Mouse (Mus musculus): ENCODE data around the gene Prkd2. TPM values are rescaled to one million over a fixed set of nuclear protein-coding genes. Genes with fewer than 3 reads are reported as not detected.
A peak's percentile ranks its signal among the peaks of the same experiment; 100 is the strongest.

The Prkd2 gene
- polyA plus RNA-seq, 1 experiment from 2014 or later = 6.0 TPM

GRCm38 (mm10) chr7:16869497-16869896 lies 26.8 kb downstream of the Prkd2 start:
- WGBS = 9% methylated on average over 16 of the region's 16 CpGs
- Histone ChIP-seq H3K9ac (ENCODE audit: low read depth, low read length) (peak overlapping the region; percentile 59; the same call in 1 of the 2 replicates), H3K9me3 (replicated peaks; ENCODE audit: control insufficient read depth, low read length, poor library complexity, severe bottlenecking) (no peaks in the 10 kb centered on the region), H3K4me2 (ENCODE audit: low read length) (peak overlapping the region; percentile 62), H3K27me3 (ENCODE audit: control insufficient read depth, insufficient read depth, low read depth, low read length) (no peaks in the 10 kb centered on the region), H3K36me3 (ENCODE audit: control insufficient read depth, insufficient read depth, low read length) (no peaks in the 10 kb centered on the region), H3K4me1 (ENCODE audit: control insufficient read depth, insufficient read depth, low read length) (0 out of 2 replicates have a peak, but pooled peaks cover 3% of the 10 kb centered on the region), H3K4me3 (ENCODE audit: low read depth, low read length) (peak overlapping the region; percentile 39), H3K27ac (ENCODE audit: low read length) (peak overlapping the region; percentile 85)
- peak; percentile 99 for ATAC-seq

DNA sequence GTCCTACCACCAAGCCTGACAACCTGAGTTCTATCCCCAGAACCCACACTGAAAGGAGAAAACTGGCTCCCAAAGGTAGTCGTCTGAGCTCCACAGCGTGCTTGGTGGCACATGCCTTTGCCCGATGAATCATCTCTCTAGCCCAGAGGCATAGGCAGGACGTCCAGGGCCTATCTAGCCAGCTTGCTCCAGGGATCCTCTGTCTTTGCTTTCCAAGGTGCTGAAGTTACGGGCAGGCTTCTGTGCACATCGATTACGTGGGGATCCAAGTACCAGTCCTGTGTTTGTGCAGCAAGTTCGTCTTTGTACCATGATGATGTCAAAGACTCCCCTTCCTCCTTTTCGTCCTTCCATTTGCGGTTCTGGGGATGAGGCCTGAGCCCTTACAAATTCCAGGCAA lies 28.9 kb downstream of the Prkd2 start:
- no peak overlapping the region for H3K4me3 ChIP-seq (ENCODE audit: low read depth, low read length)
- no peak for ATAC-seq
- H3K27me3 ChIP-seq (ENCODE audit: control insufficient read depth, insufficient read depth, low read depth, low read length) = no peaks in the 10 kb centered on the region
- H3K4me2 ChIP-seq (ENCODE audit: low read length) = no peak overlapping the region
- H3K27ac ChIP-seq (ENCODE audit: low read length) = no peak overlapping the region
- 91% methylated on average over 10 of the region's 10 CpGs for WGBS
- peaks cover 9% of the 10 kb centered on the region for H3K4me1 ChIP-seq (ENCODE audit: control insufficient read depth, insufficient read depth, low read length)
- H3K36me3 ChIP-seq (ENCODE audit: control insufficient read depth, insufficient read depth, low read length) = no peaks in the 10 kb centered on the region
- no peak overlapping the region for H3K9ac ChIP-seq (ENCODE audit: low read depth, low read length)
- H3K9me3 ChIP-seq (replicated peaks; ENCODE audit: control insufficient read depth, low read length, poor library complexity, severe bottlenecking) = no peaks in the 10 kb centered on the region

GRCm38 (mm10) chr7:16872478-16872877 lies 29.8 kb downstream of the Prkd2 start:
- H3K4me1 ChIP-seq (ENCODE audit: control insufficient read depth, insufficient read depth, low read length) = peaks cover 17% of the 10 kb centered on the region

GRCm38 (mm10) chr7:16873392-16873791 lies 30.7 kb downstream of the Prkd2 start:
- Histone ChIP-seq H3K4me2 (ENCODE audit: low read length) (no peak overlapping the region), H3K9ac (ENCODE audit: low read depth, low read length) (no peak overlapping the region), H3K4me3 (ENCODE audit: low read depth, low read length) (no peak overlapping the region), H3K4me1 (ENCODE audit: control insufficient read depth, insufficient read depth, low read length) (peaks cover 17% of the 10 kb centered on the region), H3K27me3 (ENCODE audit: control insufficient read depth, insufficient read depth, low read depth, low read length) (no peaks in the 10 kb centered on the region), H3K9me3 (replicated peaks; ENCODE audit: control insufficient read depth, low read length, poor library complexity, severe bottlenecking) (no peaks in the 10 kb centered on the region), H3K36me3 (ENCODE audit: control insufficient read depth, insufficient read depth, low read length) (no peaks in the 10 kb centered on the region), H3K27ac (ENCODE audit: low read length) (no peak overlapping the region)
- ATAC-seq = no peak
- 90% methylated on average over 4 of the region's 4 CpGs for WGBS

More at GRCm38 (mm10) chr7:16872478-16872877, 29.8 kb downstream of the Prkd2 start:
- H3K9me3 ChIP-seq (replicated peaks; ENCODE audit: control insufficient read depth, low read length, poor library complexity, severe bottlenecking) = no peaks in the 10 kb centered on the region
- no peaks in the 10 kb centered on the region for H3K27me3 ChIP-seq (ENCODE audit: control insufficient read depth, insufficient read depth, low read depth, low read length)
- no peak overlapping the region for H3K4me3 ChIP-seq (ENCODE audit: low read depth, low read length)
- 94% methylated on average over 9 of the region's 9 CpGs for WGBS
- ATAC-seq = no peak
- H3K36me3 ChIP-seq (ENCODE audit: control insufficient read depth, insufficient read depth, low read length) = no peaks in the 10 kb centered on the region
- H3K27ac ChIP-seq (ENCODE audit: low read length) = no peak overlapping the region
- H3K4me2 ChIP-seq (ENCODE audit: low read length) = no peak overlapping the region
- H3K9ac ChIP-seq (ENCODE audit: low read depth, low read length) = no peak overlapping the region

DNA sequence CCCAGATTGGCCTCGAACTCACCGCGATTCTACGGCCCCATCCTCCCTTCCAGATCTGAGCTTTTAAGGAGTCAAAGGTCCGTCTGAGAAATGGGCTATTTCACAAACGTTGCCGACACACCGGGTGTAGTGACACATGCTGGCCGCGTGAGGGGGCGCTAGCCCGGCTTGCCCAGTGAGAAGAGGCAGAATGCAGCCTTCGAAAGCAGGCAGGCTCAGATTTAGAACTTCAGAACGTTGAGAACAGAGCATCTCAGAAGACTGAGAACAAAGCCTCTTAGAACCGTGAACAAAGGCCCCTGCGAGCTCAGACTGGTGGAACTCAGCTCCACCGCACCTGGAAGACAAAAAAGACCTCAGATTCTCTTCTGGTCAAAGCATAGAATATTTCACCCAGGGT lies 31.5 kb downstream of the Prkd2 start:
- H3K4me1 ChIP-seq (ENCODE audit: control insufficient read depth, insufficient read depth, low read length) = peaks cover 17% of the 10 kb centered on the region
- peak overlapping the region; percentile 71 for H3K4me3 ChIP-seq (ENCODE audit: low read depth, low read length)
- ATAC-seq = no peak
- H3K9ac ChIP-seq (ENCODE audit: low read depth, low read length) = peak overlapping the region; percentile 27; the same call in 1 of the 2 replicates
- no peaks in the 10 kb centered on the region for H3K36me3 ChIP-seq (ENCODE audit: control insufficient read depth, insufficient read depth, low read length)
- 5% methylated on average over 17 of the region's 17 CpGs for WGBS
- no peaks in the 10 kb centered on the region for H3K27me3 ChIP-seq (ENCODE audit: control insufficient read depth, insufficient read depth, low read depth, low read length)
- peak overlapping the region; percentile 51 for H3K4me2 ChIP-seq (ENCODE audit: low read length)
- H3K9me3 ChIP-seq (replicated peaks; ENCODE audit: control insufficient read depth, low read length, poor library complexity, severe bottlenecking) = no peaks in the 10 kb centered on the region
- peak overlapping the region; percentile 81 for H3K27ac ChIP-seq (ENCODE audit: low read length)

GRCm38 (mm10) chr7:16874756-16875309 lies 32.1 kb downstream of the Prkd2 start:
- no peaks in the 10 kb centered on the region for H3K36me3 ChIP-seq (ENCODE audit: control insufficient read depth, insufficient read depth, low read length)
- H3K9me3 ChIP-seq (replicated peaks; ENCODE audit: control insufficient read depth, low read length, poor library complexity, severe bottlenecking) = no peaks in the 10 kb centered on the region
- peaks cover 17% of the 10 kb centered on the region for H3K4me1 ChIP-seq (ENCODE audit: control insufficient read depth, insufficient read depth, low read length)
- WGBS = under 1% methylated on average over 33 of the region's 33 CpGs
- peak overlapping the region; percentile 81 for H3K27ac ChIP-seq (ENCODE audit: low read length)
- H3K27me3 ChIP-seq (ENCODE audit: control insufficient read depth, insufficient read depth, low read depth, low read length) = no peaks in the 10 kb centered on the region
- ATAC-seq = peak; percentile 95
- peak overlapping the region; percentile 71 for H3K4me3 ChIP-seq (ENCODE audit: low read depth, low read length)
- peak overlapping the region; percentile 86 for H3K4me2 ChIP-seq (ENCODE audit: low read length)
- H3K9ac ChIP-seq (ENCODE audit: low read depth, low read length) = peak overlapping the region; percentile 76

DNA sequence AGATGAGACGGTGACA lies 32.4 kb downstream of the Prkd2 start, which contains the start of gene Dact3:
Gene Dact3 (plus strand): TSS at position 8 of the 16 bp plus-strand sequence.
- no peaks in the 10 kb centered on the region for H3K9me3 ChIP-seq (replicated peaks; ENCODE audit: control insufficient read depth, low read length, poor library complexity, severe bottlenecking)
- no peaks in the 10 kb centered on the region for H3K36me3 ChIP-seq (ENCODE audit: control insufficient read depth, insufficient read depth, low read length)
- no peaks in the 10 kb centered on the region for H3K27me3 ChIP-seq (ENCODE audit: control insufficient read depth, insufficient read depth, low read depth, low read length)
- 0% methylated on average over 1 of the region's 1 CpGs for WGBS
- H3K27ac ChIP-seq (ENCODE audit: low read length) = peak within 1 kb of the TSS; percentile 81
- H3K4me2 ChIP-seq (ENCODE audit: low read length) = peak within 1 kb of the TSS; percentile 86
- H3K4me3 ChIP-seq (ENCODE audit: low read depth, low read length) = peak within 1 kb of the TSS; percentile 71
- no peak for ATAC-seq
- peak within 1 kb of the TSS; percentile 76 for H3K9ac ChIP-seq (ENCODE audit: low read depth, low read length)
- H3K4me1 ChIP-seq (ENCODE audit: control insufficient read depth, insufficient read depth, low read length) = peaks cover 17% of the 10 kb centered on the region

DNA sequence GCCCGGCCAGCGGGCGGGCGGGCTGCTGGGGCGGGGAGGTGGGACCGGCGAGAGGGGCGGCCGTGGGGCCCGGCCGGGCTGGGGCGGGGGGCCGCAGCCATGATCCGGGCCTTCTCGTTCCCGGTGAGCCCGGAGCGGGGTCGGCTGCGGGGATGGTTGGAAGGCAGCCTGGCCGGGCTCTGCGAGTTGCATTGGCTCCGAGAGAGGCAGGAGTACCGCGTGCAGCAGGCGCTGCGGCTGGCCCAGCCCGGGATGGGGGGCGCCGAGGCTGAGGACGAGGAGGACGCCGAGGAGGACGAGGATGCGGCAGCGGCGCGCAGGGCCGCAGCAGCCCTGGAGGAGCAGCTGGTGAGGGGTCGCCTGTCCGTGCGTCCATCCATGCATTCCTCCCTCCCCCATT lies 32.6 kb downstream of the Prkd2 start:
- Histone ChIP-seq H3K9ac (ENCODE audit: low read depth, low read length) (peak overlapping the region; percentile 76), H3K27me3 (ENCODE audit: control insufficient read depth, insufficient read depth, low read depth, low read length) (no peaks in the 10 kb centered on the region), H3K9me3 (replicated peaks; ENCODE audit: control insufficient read depth, low read length, poor library complexity, severe bottlenecking) (no peaks in the 10 kb centered on the region), H3K36me3 (ENCODE audit: control insufficient read depth, insufficient read depth, low read length) (no peaks in the 10 kb centered on the region), H3K4me1 (ENCODE audit: control insufficient read depth, insufficient read depth, low read length) (peaks cover 17% of the 10 kb centered on the region), H3K4me3 (ENCODE audit: low read depth, low read length) (peak overlapping the region; percentile 71), H3K27ac (ENCODE audit: low read length) (peak overlapping the region; percentile 81), H3K4me2 (ENCODE audit: low read length) (peak overlapping the region; percentile 86)
- peak; percentile 66 for ATAC-seq
- under 1% methylated on average over 29 of the region's 42 CpGs for WGBS

- Histone ChIP-seq H3K36me3 (ENCODE audit: control insufficient read depth, insufficient read depth, low read length) (no peaks in the 10 kb centered on the region), H3K9ac (ENCODE audit: low read depth, low read length) (peak overlapping the region; percentile 76), H3K4me2 (ENCODE audit: low read length) (peak overlapping the region; percentile 86), H3K9me3 (replicated peaks; ENCODE audit: control insufficient read depth, low read length, poor library complexity, severe bottlenecking) (no peaks in the 10 kb centered on the region), H3K27me3 (ENCODE audit: control insufficient read depth, insufficient read depth, low read depth, low read length) (no peaks in the 10 kb centered on the region), H3K4me3 (ENCODE audit: low read depth, low read length) (peak overlapping the region; percentile 71), H3K4me1 (ENCODE audit: control insufficient read depth, insufficient read depth, low read length) (peaks cover 17% of the 10 kb centered on the region), H3K27ac (ENCODE audit: low read length) (no peak overlapping the region)
- WGBS = 7% methylated on average over 11 of the region's 11 CpGs
- no peak for ATAC-seq
Measured at GRCm38 (mm10) chr7:16876006-16876405, 33.3 kb downstream of the Prkd2 start.
